ENCODE assay signal across 19 mouse cellular contexts in the genomic region with DNA sequence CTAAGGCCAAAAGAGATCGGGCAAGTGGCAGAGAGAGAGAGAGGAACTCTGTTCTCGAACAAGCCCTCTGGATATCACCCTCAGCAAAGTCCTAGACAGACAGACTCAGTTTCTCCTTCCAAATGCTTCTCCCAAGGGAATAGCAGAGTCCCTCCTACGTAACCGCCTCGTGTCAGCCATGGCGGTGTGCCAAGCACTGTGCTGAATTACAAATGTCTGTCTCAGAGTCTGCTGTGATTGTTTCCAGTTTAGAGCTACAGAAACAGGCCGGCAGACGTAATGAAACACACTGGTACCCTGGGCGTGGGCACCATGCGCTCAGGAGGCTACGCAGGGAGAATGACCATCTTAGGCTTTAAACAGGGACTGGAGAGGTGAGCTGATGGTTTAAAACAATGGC. TPM values are rescaled to one million over a fixed set of nuclear protein-coding genes. Genes with fewer than 3 reads are reported as not detected.
DNase-seq lines count a peak whose midpoint lies in the region; ATAC-seq and TF ChIP-seq lines count a peak whose summit lies in the region.
"Had no signal": no experiment of that assay in that cellular context is flagged by ENCODE, and none has a peak within 500 bp of the region (broad histone marks: within the 10 kb centered on the region; RNA-seq: fewer than 3 reads in every experiment).

No protein-coding gene starts in this region.

- H3K4me1 ChIP-seq in midbrain, postnatal 0 days (ENCODE audit: insufficient read depth, low read length) = no peaks in the 10 kb centered on the region

- ATAC-seq in midbrain, postnatal 0 days (ENCODE audit: low FRiP score) = no peak

- H3K27me3 ChIP-seq in midbrain, postnatal 0 days (ENCODE audit: insufficient read depth, low read length) = no peaks in the 10 kb centered on the region

- no peak for DNase-seq in gastrocnemius, adult 2 months
- no peak for DNase-seq in gastrocnemius, adult 18-20 months (ENCODE audit: low spot score)
- peak; percentile 28 for DNase-seq in right cerebral cortex, adult 18-20 months
- no peak for DNase-seq in right cerebral cortex, postnatal 36 days (ENCODE audit: low spot score in 2 of 2)
- peak; percentile 78 to 86 for DNase-seq in layer of hippocampus, adult 2 months (ENCODE audit: low spot score in 2 of 2)
- peak; percentile 33 for DNase-seq in right cerebral cortex, postnatal 4 days
- no peak for DNase-seq in midbrain, postnatal 0 days (ENCODE audit: low spot score)
- no peak for DNase-seq in lung, postnatal 36 days
- DNase-seq: cerebellum, adult 2 months; kidney, adult 18-20 months; kidney, postnatal 25 days; lung, adult 18-20 months; retina, postnatal 1 day; thymus, postnatal 36 days had no signal

- no peaks in the 10 kb centered on the region for H3K9me3 ChIP-seq in midbrain, postnatal 0 days (ENCODE audit: low read length)
- H3K9me3 ChIP-seq: hindbrain, embryonic 10.5 days had no signal

- intact Hi-C loops in gastrocnemius, adult 2 months (cut with DNase I) = no loop called here

- H3K36me3 ChIP-seq in midbrain, postnatal 0 days (ENCODE audit: insufficient read depth, low read length) = no peaks in the 10 kb centered on the region
- H3K36me3 ChIP-seq: hindbrain, embryonic 10.5 days had no signal

- H3K27ac ChIP-seq in gastrocnemius, adult 2 months = peak overlapping the region; percentile 12; the same call in 1 of the 2 replicates
- peak overlapping the region; percentile 39; the same call in 1 of the 2 replicates for H3K27ac ChIP-seq in layer of hippocampus, adult 2 months
- no peak overlapping the region for H3K27ac ChIP-seq in midbrain, postnatal 0 days (ENCODE audit: low read depth, low read length)
- H3K27ac ChIP-seq: hindbrain, embryonic 10.5 days; macrophage had no signal

- no peak for TF ChIP-seq CTCF in gastrocnemius, adult 2 months (IDR thresholded peaks at IDR 0.05)
- no peak for TF ChIP-seq CTCF in layer of hippocampus, adult 2 months (conservative IDR thresholded peaks at IDR 0.05)
- TF ChIP-seq CTCF in midbrain, postnatal 0 days (IDR thresholded peaks at IDR 0.05) = no peak

- no peak overlapping the region for H3K4me3 ChIP-seq in gastrocnemius, adult 2 months
- no peak overlapping the region for H3K4me3 ChIP-seq in layer of hippocampus, adult 2 months
- no peak overlapping the region for H3K4me3 ChIP-seq in midbrain, postnatal 0 days (ENCODE audit: low read depth, low read length)
- H3K4me3 ChIP-seq: hindbrain, embryonic 10.5 days had no signal

- no peak overlapping the region for H3K9ac ChIP-seq in midbrain, postnatal 0 days (replicated peaks; ENCODE audit: low read length, poor library complexity, severe bottlenecking)

- H3K4me2 ChIP-seq in midbrain, postnatal 0 days (ENCODE audit: low read depth, low read length, poor library complexity, severe bottlenecking) = no peak overlapping the region
- H3K4me2 ChIP-seq: midbrain, embryonic 11.5 days had no signal

- WGBS in midbrain, postnatal 0 days = 82% methylated on average over 11 of the region's 11 CpGs

RNA-seq across cellular contexts. Expression of gene Lgr6, which starts 8.8 kb away (rescaled TPM):
- under 1 TPM; 0.08 to 0.86 TPM for total RNA-seq in gastrocnemius, adult 2 months (2021)
- total RNA-seq in gastrocnemius, adult 18-20 months (2021) = under 1 TPM; 0.11 to 0.57 TPM
- total RNA-seq in layer of hippocampus, adult 2 months (2021) = 1 to 10 TPM; 2.4 TPM
- 2.5 and 3.8 TPM in 2 replicates for total RNA-seq in midbrain, postnatal 0 days (2014; rRNA removed)
- 1.9 and 2.1 TPM in 2 replicates for polyA plus RNA-seq in midbrain, postnatal 0 days (2015; fragmentation: Nextera tagmentation; extraction: Ambion mirVana)
- total RNA-seq: granulocyte monocyte progenitor cell, adult 5-6 weeks had no signal
- polyA plus RNA-seq: liver, adult 2 months; macrophage had no signal

RNA-seq across cellular contexts. Expression of gene Ptpn7, which starts 36.2 kb away (rescaled TPM):
- under 1 TPM in 1 of 2 experiments, not detected in 1; 0.17 TPM for total RNA-seq in gastrocnemius, adult 2 months (2021)
- total RNA-seq in gastrocnemius, adult 18-20 months (2021) = under 1 TPM; 0.07 to 0.14 TPM
- not detected for total RNA-seq in layer of hippocampus, adult 2 months (2021)
- total RNA-seq in midbrain, postnatal 0 days (2014; rRNA removed) = 0.05 and 0.24 TPM in 2 replicates
- polyA plus RNA-seq in midbrain, postnatal 0 days (2015; fragmentation: Nextera tagmentation; extraction: Ambion mirVana) = 0.05 and 0.15 TPM in 2 replicates

RNA-seq across cellular contexts. Expression of gene Arl8a, which starts 50.3 kb away (rescaled TPM):
- total RNA-seq in gastrocnemius, adult 2 months (2021) = 10 to 100 TPM; 16.5 to 17.8 TPM
- 10 to 100 TPM; 17.4 to 22.5 TPM for total RNA-seq in gastrocnemius, adult 18-20 months (2021)
- total RNA-seq in layer of hippocampus, adult 2 months (2021) = 100 to 1,000 TPM; 247 to 258 TPM
- 317 and 384 TPM in 2 replicates for total RNA-seq in midbrain, postnatal 0 days (2014; rRNA removed)
- polyA plus RNA-seq in midbrain, postnatal 0 days (2015; fragmentation: Nextera tagmentation; extraction: Ambion mirVana) = 399 and 418 TPM in 2 replicates

Comparison
In these comparisons a context has a peak if more than half of its experiments do, and no peak if none do; other contexts are left out.
1. DNase-seq: peak in right cerebral cortex, adult 18-20 months (single experiment), layer of hippocampus, adult 2 months (2 of 2) and right cerebral cortex, postnatal 4 days (single experiment); none in gastrocnemius, adult 2 months (single experiment), gastrocnemius, adult 18-20 months (single experiment), right cerebral cortex, postnatal 36 days (0 of 2), midbrain, postnatal 0 days (single experiment) and lung, postnatal 36 days (single experiment).
2. RNA of gene Arl8a, which starts 50.3 kb away (total RNA-seq): 317 to 384 TPM in midbrain, postnatal 0 days and 247 to 258 TPM in layer of hippocampus, adult 2 months; 17.4 to 22.5 TPM in gastrocnemius, adult 18-20 months and 16.5 to 17.8 TPM in gastrocnemius, adult 2 months; every median in the first group is over 10 times any median in the second.